Mouse (Mus musculus): ENCODE measurements at regions not wholly inside any gene's neighbourhood (a gene's known extent, or its start where the extent isn't known, plus 50 kb on each side); places are given as distances from the start of the nearest gene placed in this dataset.
A peak's percentile ranks its signal among the peaks of the same experiment; 100 is the strongest.

DNA sequence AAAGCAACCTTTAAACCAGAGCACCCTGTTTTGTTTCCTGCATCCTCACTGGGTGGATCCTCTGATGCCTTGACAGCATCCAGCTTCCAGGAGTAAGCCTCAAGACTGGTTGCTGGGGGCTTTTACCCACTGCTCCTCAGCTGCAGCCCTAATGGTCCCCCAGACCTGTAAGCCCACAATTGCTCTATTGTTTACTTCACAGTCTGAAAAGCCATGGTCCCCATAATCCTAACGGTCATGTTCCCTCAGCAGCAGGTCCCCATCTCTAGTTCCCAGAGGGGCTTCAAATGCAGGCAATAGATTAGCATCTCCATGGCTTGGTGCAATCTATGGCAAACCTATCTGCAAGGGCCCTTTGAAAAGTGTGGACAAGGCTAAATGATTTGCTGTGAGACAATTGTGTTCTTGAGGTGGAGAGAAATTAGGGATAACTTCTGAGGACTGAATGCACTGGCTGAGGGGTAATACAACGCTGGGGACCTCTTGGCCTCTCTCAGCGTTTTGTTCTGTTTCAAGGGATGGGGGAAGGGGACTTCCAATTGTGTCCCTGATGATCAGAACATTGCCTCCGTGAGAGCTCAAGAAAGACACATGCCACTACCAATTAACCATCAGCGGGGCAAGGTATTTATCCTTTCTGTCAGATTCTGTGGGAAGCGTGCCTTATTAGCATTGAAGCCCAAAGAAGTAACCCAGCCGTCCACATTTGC lies 341.1 kb upstream of the Adgrl2 start:
- DNase-seq (ENCODE audit: low spot score): no peak

GRCm38 (mm10) chr3:149330716-149331115 lies 340.4 kb upstream of the Adgrl2 start:
- no peak for DNase-seq (ENCODE audit: low spot score)

DNA sequence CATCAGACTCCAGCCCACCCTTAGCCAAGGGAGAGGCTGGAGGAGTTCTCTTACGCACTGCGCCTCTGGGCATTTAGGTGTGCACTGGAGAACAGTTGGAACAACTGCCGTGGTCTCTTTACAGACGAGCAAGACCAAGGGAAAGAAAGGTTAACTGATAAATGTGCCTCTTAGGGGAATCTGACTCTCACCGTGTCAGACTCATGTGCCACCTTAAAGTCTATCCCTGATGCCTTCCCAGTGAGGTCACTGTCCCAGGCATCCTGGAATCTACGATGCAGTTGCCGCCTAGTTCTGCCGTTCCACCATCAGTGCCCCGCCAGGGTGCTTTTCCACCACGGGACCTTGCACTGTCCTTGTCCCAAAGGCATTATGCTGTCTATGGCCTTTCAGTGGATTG lies 339.7 kb upstream of the Adgrl2 start:
- no peak for DNase-seq (ENCODE audit: low spot score)

DNA sequence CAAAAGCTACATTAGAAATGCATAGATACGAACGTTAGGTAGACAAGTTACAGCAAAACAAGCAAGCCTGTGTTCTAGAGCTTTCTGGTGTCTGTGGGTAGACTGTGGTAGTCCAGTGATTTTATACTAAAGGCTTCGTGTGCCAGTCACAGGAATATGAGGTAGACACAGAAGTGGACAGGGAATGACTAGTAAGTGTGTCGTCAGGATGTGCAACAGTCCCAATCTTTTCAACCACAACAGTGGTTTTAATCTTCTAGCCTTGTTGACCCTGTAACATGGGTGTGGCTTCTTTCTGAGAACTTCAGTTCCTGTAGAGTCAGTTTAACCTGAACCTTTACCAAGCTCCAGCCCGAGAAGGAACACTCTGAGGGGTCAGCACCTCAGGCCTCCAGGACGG lies 339.3 kb upstream of the Adgrl2 start:
- DNase-seq (ENCODE audit: low spot score): no peak

GRCm38 (mm10) chr3:149326664-149327063 lies 336.3 kb upstream of the Adgrl2 start:
- DNase-seq (ENCODE audit: low spot score): peak; percentile 37

DNA sequence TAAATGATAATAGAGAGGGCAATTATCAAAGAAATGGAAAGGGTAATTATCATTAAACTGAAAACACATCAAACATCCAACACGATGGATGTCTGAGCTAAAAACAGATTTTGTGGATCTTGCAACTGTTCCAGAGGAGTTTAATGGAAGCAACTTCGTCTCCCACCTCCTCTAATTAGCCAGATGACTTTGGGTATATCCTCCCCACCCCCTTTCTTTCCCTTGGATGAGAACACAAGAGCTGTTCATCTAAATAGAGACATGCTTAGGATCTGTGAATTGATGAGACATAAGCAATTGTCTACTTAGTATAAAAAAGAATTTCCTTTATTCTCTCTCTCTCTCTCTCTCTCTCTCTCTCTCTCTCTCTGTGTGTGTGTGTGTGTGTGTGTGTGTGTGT lies 333.7 kb upstream of the Adgrl2 start:
- DNase-seq (ENCODE audit: low spot score): no peak

GRCm38 (mm10) chr3:149318728-149319127 lies 328.4 kb upstream of the Adgrl2 start:
- no peak for DNase-seq (ENCODE audit: low spot score)

GRCm38 (mm10) chr3:149314258-149314657 lies 323.9 kb upstream of the Adgrl2 start:
- DNase-seq (ENCODE audit: low spot score): no peak

- DNase-seq (ENCODE audit: low spot score): no peak
These were observed 322.9 kb upstream of the Adgrl2 start for GRCm38 (mm10) chr3:149313217-149313616.

GRCm38 (mm10) chr3:149311576-149311975 lies 321.2 kb upstream of the Adgrl2 start:
- DNase-seq (ENCODE audit: low spot score): no peak

DNA sequence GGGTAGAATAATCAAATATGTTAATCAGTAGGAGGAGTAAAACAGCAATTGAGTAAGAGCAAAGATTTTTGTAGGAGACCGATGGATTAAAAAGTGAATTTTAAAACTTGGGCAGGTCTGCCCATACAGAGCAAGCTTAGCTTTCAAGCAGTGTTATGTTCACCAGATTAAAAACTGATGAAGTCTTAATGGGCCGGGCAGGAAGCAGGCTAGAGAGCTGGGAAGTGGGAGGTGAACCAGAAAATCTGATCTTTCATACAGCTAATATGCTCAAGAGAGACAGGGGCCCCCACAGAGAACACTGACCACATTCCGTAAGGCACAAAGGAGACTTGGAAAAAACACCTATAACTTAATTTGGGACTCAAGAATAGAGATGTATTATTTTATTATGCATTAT lies 316.4 kb upstream of the Adgrl2 start:
- no peak for DNase-seq (ENCODE audit: low spot score)

DNA sequence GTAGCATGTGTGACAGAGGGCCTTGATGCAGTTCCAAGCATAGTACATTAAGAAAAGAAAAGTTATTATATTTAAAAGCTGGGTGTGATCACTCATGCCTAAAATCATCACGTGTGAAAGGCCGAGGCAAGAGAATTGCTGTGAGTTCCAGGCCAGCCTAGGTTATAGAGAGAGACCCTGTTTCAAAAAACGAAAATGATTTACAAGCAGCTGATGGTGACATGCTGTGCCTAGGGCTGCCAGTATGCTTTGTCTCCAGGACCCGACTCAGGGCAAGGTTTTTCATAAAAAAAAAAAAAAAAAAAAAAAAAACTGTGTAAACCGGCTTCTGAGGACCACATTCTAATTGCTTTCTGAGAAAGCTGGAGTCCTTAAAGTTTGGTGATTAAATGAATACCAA lies 315.9 kb upstream of the Adgrl2 start:
- DNase-seq (ENCODE audit: low spot score): no peak

GRCm38 (mm10) chr3:149305440-149305839 lies 315.1 kb upstream of the Adgrl2 start:
- no peak for DNase-seq (ENCODE audit: low spot score)

- no peak for DNase-seq (ENCODE audit: low spot score)
These were observed 314.7 kb upstream of the Adgrl2 start for GRCm38 (mm10) chr3:149305011-149305413.

DNA sequence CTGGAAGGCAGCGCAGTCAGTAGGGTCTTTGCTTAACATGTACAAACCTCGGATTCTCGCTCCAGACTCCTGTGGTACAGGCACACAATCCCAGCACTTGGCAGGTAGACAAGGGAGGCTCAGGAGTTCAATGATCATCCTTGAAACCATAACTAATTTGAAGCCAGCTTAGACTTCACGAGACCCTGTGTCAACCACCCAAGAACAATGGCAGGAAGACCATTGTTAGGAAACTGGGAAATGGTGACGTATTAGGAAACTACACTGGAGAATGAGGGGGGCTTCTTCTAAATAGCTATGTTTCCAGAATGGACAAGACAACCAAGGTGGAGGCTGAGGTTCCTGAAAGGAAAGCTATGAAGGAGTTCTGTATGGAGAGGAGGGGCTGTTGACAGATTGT lies 313.1 kb upstream of the Adgrl2 start:
- no peak for DNase-seq (ENCODE audit: low spot score)

DNA sequence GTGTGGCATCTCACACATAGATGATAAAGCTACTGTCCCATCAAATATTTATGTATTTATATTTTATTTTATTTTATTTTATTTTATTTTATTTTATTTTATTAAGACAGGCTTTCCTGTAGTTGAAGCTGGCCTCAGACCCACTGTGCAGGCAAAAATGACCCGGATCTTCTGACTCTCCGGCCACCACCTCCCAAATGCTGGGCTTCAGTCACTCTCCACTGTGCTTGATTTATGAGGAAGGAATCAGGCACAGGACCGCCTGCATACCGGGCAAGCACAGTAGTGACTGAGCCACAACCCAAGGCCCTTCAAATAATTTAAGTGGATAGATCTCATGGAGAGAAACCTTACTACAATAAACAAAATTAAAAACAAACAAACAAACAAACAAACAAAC lies 309.6 kb upstream of the Adgrl2 start:
- no peak for DNase-seq (ENCODE audit: low spot score)

GRCm38 (mm10) chr3:149296419-149296962 lies 306.1 kb upstream of the Adgrl2 start:
- no peak for DNase-seq (ENCODE audit: low spot score)

- no peak for DNase-seq (ENCODE audit: low spot score)
These were observed 305.6 kb upstream of the Adgrl2 start for GRCm38 (mm10) chr3:149295942-149296341.

DNA sequence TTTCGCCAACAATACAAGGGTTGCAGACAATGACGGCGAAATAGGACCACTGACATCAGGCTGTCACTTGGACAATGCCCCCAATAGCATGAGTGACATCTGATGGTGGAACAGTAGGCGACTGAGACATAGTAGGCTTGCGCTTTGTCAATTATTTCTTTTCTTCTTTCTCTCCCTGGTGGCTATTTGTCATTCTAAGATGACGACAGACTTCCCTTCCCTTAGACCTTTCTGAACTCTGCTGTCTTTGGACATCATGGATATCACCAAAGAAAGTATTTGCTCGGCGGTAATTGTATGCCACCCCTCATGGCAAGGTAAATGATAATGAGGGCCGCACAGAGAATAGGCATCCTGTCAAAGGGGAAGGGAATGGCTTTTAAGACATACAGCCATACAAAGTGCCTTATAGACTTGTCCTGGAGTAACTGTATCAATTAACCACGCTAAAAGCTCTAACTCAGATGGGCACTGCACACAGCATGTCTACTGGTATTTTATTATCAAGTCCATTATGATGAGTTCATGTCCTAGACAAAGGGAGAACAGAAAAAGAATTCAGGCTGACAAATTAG lies 305.0 kb upstream of the Adgrl2 start:
- no peak for DNase-seq (ENCODE audit: low spot score)

DNA sequence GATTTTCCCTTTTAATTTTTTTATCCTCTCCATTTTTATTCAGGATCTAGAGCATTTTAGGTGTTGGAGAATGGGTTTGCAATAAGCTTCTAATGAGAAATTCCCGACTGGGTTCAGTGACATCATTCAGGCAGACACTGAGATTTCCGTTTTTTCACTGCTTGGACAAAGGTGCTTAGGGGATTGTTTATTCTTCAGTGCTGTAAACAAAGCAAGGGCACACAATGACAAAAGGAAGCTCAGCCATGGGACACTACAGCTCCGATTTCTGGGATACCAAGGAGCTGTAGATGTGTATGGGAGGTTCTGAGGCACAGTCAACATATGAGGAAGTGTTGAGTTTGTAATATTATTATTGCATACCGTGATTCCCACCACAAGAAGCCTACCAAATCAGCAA lies 304.1 kb upstream of the Adgrl2 start:
- DNase-seq (ENCODE audit: low spot score): no peak

GRCm38 (mm10) chr3:149292459-149292858 lies 302.1 kb upstream of the Adgrl2 start:
- DNase-seq (ENCODE audit: low spot score): no peak

GRCm38 (mm10) chr3:149291473-149291872 lies 301.1 kb upstream of the Adgrl2 start:
- no peak for DNase-seq (ENCODE audit: low spot score)

- DNase-seq (ENCODE audit: low spot score): no peak
These were observed 299.9 kb upstream of the Adgrl2 start for GRCm38 (mm10) chr3:149290228-149290627.
